Comparison of ENCODE assay signal across 8 mouse cellular contexts in the genomic region with DNA sequence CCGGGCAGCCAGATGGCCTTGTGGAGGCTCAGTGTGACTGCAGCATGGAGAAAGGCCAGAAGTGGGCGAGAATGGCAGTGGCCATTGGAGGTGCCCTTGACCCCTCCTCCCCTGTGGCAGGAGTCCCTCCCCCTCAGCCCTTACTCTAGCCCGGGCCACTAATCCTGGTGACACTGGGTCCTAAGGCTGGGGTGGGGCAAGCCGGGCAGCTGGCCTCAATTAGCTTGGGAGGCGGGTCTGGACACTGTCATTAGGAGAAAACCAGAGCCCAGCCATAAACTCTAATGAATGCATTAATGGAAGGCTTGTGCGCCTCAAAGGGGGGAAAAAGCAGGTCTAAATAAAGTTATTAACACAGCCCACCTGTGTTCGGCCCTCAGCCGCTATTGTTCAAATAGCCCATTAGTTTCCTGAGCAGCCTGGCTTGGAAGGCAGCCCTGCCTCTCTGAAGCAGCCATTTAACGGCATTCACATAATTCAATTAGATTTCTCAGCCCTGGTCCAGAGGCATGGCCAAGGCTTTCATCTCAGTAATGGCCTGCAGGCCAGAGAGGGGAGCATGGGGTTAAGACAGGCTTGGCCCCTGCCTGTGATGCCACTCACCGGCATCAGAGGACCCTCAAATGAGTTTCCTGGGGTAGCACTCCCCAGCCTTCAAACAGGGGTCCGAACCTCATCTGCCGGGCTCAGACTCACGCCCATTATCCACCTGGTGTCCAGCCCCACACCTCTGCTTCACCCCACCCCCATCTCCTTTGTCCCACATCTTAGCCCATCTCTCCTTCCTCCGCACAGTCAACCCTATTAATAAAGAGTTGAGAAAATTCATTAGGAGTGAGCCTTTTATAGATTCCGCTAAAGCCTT.
DNase-seq lines count a peak whose midpoint lies in the region; ATAC-seq and TF ChIP-seq lines count a peak whose summit lies in the region.

No protein-coding gene starts in this region.

- H3K36me3 ChIP-seq in intestine, embryonic 15.5 days: no peaks in the 10 kb centered on the region
- H3K36me3 ChIP-seq in intestine, postnatal 0 days (ENCODE audit: control insufficient read depth, insufficient read depth): no peaks in the 10 kb centered on the region
- H3K36me3 ChIP-seq in forebrain, embryonic 11.5 days (ENCODE audit: control insufficient read depth, insufficient read depth, low read length): no peaks in the 10 kb centered on the region
- H3K36me3 ChIP-seq in limb, embryonic 15.5 days: no peaks in the 10 kb centered on the region
- H3K36me3 ChIP-seq in stomach, embryonic 14.5 days (ENCODE audit: control insufficient read depth, insufficient read depth, low read length): no peaks in the 10 kb centered on the region

- no peak overlapping the region for H3K4me3 ChIP-seq in intestine, embryonic 15.5 days (replicated peaks)
- no peak overlapping the region for H3K4me3 ChIP-seq in intestine, postnatal 0 days (ENCODE audit: low read depth, low read length)
- H3K4me3 ChIP-seq in forebrain, embryonic 11.5 days (ENCODE audit: low read depth, low read length): no peak overlapping the region
- no peak overlapping the region for H3K4me3 ChIP-seq in limb, embryonic 15.5 days
- H3K4me3 ChIP-seq in stomach, embryonic 14.5 days (ENCODE audit: low read depth, low read length): no peak overlapping the region

- ATAC-seq in intestine, embryonic 15.5 days: peak; percentile 39; the same call in 1 of the 2 replicates
- no peak for ATAC-seq in intestine, postnatal 0 days
- peak; percentile 76; the same call in 1 of the 2 replicates for ATAC-seq in forebrain, embryonic 11.5 days (replicated peaks; ENCODE audit: low FRiP score)
- no peak for ATAC-seq in limb, embryonic 15.5 days (ENCODE audit: insufficient number of reproducible peaks, low FRiP score, low TSS enrichment, low read depth)
- ATAC-seq in stomach, embryonic 14.5 days (ENCODE audit: insufficient number of reproducible peaks, insufficient read depth, low FRiP score, low read depth): peak; percentile 18; the same call in 1 of the 2 replicates

- H3K4me1 ChIP-seq in intestine, embryonic 15.5 days (replicated peaks): 0 out of 2 replicates have a peak, but pooled peaks cover 5% of the 10 kb centered on the region
- no peaks in the 10 kb centered on the region for H3K4me1 ChIP-seq in intestine, postnatal 0 days (replicated peaks; ENCODE audit: control insufficient read depth, insufficient read depth, low read length)
- H3K4me1 ChIP-seq in forebrain, embryonic 11.5 days (replicated peaks; ENCODE audit: control insufficient read depth, insufficient read depth, low read length): peaks cover 6% of the 10 kb centered on the region
- peaks cover 37% of the 10 kb centered on the region for H3K4me1 ChIP-seq in limb, embryonic 15.5 days
- H3K4me1 ChIP-seq in stomach, embryonic 14.5 days (ENCODE audit: control insufficient read depth, insufficient read depth, low read length): peaks cover 5% of the 10 kb centered on the region; the same call in 1 of the 2 replicates

- H3K9me3 ChIP-seq in intestine, embryonic 15.5 days: no peaks in the 10 kb centered on the region
- 0 out of 2 replicates have a peak, but pooled peaks cover 7% of the 10 kb centered on the region for H3K9me3 ChIP-seq in intestine, postnatal 0 days (ENCODE audit: control insufficient read depth)
- peaks cover 3% of the 10 kb centered on the region; the same call in 1 of the 2 replicates for H3K9me3 ChIP-seq in forebrain, embryonic 11.5 days (ENCODE audit: control insufficient read depth, low read length)
- H3K9me3 ChIP-seq in limb, embryonic 15.5 days: no peaks in the 10 kb centered on the region
- no peaks in the 10 kb centered on the region; the same call in 1 of the 2 replicates for H3K9me3 ChIP-seq in stomach, embryonic 14.5 days (ENCODE audit: control insufficient read depth, low read depth, low read length)

- 29% methylated on average over 15 of the region's 15 CpGs for WGBS in intestine, embryonic 15.5 days
- 40% methylated on average over 15 of the region's 15 CpGs for WGBS in intestine, postnatal 0 days
- WGBS in forebrain, embryonic 11.5 days: 15% methylated on average over 15 of the region's 15 CpGs
- WGBS in limb, embryonic 15.5 days: 19% methylated on average over 15 of the region's 15 CpGs
- 33% methylated on average over 15 of the region's 15 CpGs for WGBS in stomach, embryonic 14.5 days

- intact Hi-C loops in heart, postnatal 36 days (cut with DNase I): no loop called here

- no peak overlapping the region for H3K27ac ChIP-seq in intestine, embryonic 15.5 days
- H3K27ac ChIP-seq in intestine, postnatal 0 days (ENCODE audit: low read depth, low read length): no peak overlapping the region
- no peak overlapping the region for H3K27ac ChIP-seq in forebrain, embryonic 11.5 days (ENCODE audit: low read depth, low read length)
- H3K27ac ChIP-seq in limb, embryonic 15.5 days: peak overlapping the region; percentile 35; the same call in 1 of the 2 replicates
- H3K27ac ChIP-seq in stomach, embryonic 14.5 days (ENCODE audit: low read length): no peak overlapping the region

- no peak overlapping the region for H3K9ac ChIP-seq in intestine, embryonic 15.5 days
- no peak overlapping the region for H3K9ac ChIP-seq in intestine, postnatal 0 days (ENCODE audit: low read depth, low read length)
- no peak overlapping the region for H3K9ac ChIP-seq in forebrain, embryonic 11.5 days (ENCODE audit: low read length)
- H3K9ac ChIP-seq in limb, embryonic 15.5 days: no peak overlapping the region
- no peak overlapping the region for H3K9ac ChIP-seq in stomach, embryonic 14.5 days (replicated peaks; ENCODE audit: low read depth, low read length)

- TF ChIP-seq CTCF in intestine, postnatal 0 days (IDR thresholded peaks at IDR 0.05; ENCODE audit: low read depth): no peak

- peaks cover 34% of the 10 kb centered on the region for H3K27me3 ChIP-seq in intestine, embryonic 15.5 days (replicated peaks)
- H3K27me3 ChIP-seq in intestine, postnatal 0 days (replicated peaks; ENCODE audit: control insufficient read depth, insufficient read depth, low read length): peaks cover 24% of the 10 kb centered on the region
- peaks cover 23% of the 10 kb centered on the region for H3K27me3 ChIP-seq in forebrain, embryonic 11.5 days (ENCODE audit: control insufficient read depth, insufficient read depth, low read length)
- H3K27me3 ChIP-seq in limb, embryonic 15.5 days: peaks cover 34% of the 10 kb centered on the region
- no peaks in the 10 kb centered on the region for H3K27me3 ChIP-seq in stomach, embryonic 14.5 days (ENCODE audit: control insufficient read depth, insufficient read depth, low read length)

- DNase-seq in forebrain, embryonic 11.5 days (ENCODE audit: low spot score): no peak
- no peak for DNase-seq in layer of hippocampus, postnatal 25 days (ENCODE audit: extremely low spot score in 1 of 2, low spot score in 1 of 2)
- no peak for DNase-seq in heart, postnatal 36 days
- DNase-seq in thymus, postnatal 25 days: no peak

- no peak overlapping the region for H3K4me2 ChIP-seq in intestine, embryonic 15.5 days (replicated peaks)
- H3K4me2 ChIP-seq in intestine, postnatal 0 days (replicated peaks; ENCODE audit: low read depth): no peak overlapping the region
- H3K4me2 ChIP-seq in forebrain, embryonic 11.5 days (ENCODE audit: low read depth, low read length, severe bottlenecking): no peak overlapping the region
- no peak overlapping the region for H3K4me2 ChIP-seq in limb, embryonic 15.5 days
- H3K4me2 ChIP-seq in stomach, embryonic 14.5 days (replicated peaks; ENCODE audit: low read depth, low read length): no peak overlapping the region

Comparison
In these comparisons a context has a peak if more than half of its experiments do, and no peak if none do; other contexts are left out.
1. ATAC-seq: peak in intestine, embryonic 15.5 days (single experiment), forebrain, embryonic 11.5 days (single experiment) and stomach, embryonic 14.5 days (single experiment); none in intestine, postnatal 0 days (single experiment) and limb, embryonic 15.5 days (single experiment).